Mouse (Mus musculus): ENCODE results near the gene Bcl7a. TPM values are rescaled to one million over a fixed set of nuclear protein-coding genes. Genes with fewer than 3 reads are reported as not detected.
A peak's percentile ranks its signal among the peaks of the same experiment; 100 is the strongest.

Gene Bcl7a
- polyA plus RNA-seq, 1 experiment from 2014 or later, result 56.7 TPM

- Histone ChIP-seq H3K27me3 (ENCODE audit: control insufficient read depth, insufficient read depth, low read length) (no peaks in the 10 kb centered on the region), H3K27ac (ENCODE audit: low read depth, low read length) (peak within 1 kb of the TSS; percentile 82), H3K4me3 (ENCODE audit: low read depth, low read length) (peak within 1 kb of the TSS; percentile 94), H3K4me2 (ENCODE audit: low read depth) (peak within 1 kb of the TSS; percentile 94), H3K4me1 (ENCODE audit: control insufficient read depth, insufficient read depth, low read length) (peaks cover 31% of the 10 kb centered on the region), H3K36me3 (ENCODE audit: control insufficient read depth, insufficient read depth, low read length) (no peaks in the 10 kb centered on the region), H3K9me3 (ENCODE audit: control insufficient read depth, low read length) (no peaks in the 10 kb centered on the region), H3K9ac (ENCODE audit: low read length) (peak within 1 kb of the TSS; percentile 96)
- DNase-seq (ENCODE audit: low spot score), result peak; percentile 92
- peak; percentile 95 for ATAC-seq (ENCODE audit: insufficient read depth, low FRiP score, low TSS enrichment)
- WGBS, result 1% methylated on average over 43 of the region's 50 CpGs
Observed at GRCm38 (mm10) chr5:123394303-123394956, 50.8 kb downstream of the Bcl7a start, which contains the start of gene Mlxip. Gene Mlxip, plus strand, starts transcription at chr5:123394798.

- Histone ChIP-seq H3K9me3 (ENCODE audit: control insufficient read depth, low read length) (no peaks in the 10 kb centered on the region), H3K9ac (ENCODE audit: low read length) (peak overlapping the region; percentile 96), H3K27me3 (ENCODE audit: control insufficient read depth, insufficient read depth, low read length) (no peaks in the 10 kb centered on the region), H3K4me1 (ENCODE audit: control insufficient read depth, insufficient read depth, low read length) (peaks cover 31% of the 10 kb centered on the region), H3K27ac (ENCODE audit: low read depth, low read length) (peak overlapping the region; percentile 82), H3K36me3 (ENCODE audit: control insufficient read depth, insufficient read depth, low read length) (no peaks in the 10 kb centered on the region), H3K4me2 (ENCODE audit: low read depth) (peak overlapping the region; percentile 94), H3K4me3 (ENCODE audit: low read depth, low read length) (peak overlapping the region; percentile 94)
- DNase-seq (ENCODE audit: low spot score), result peak; percentile 30
- WGBS, result under 1% methylated on average over 65 of the region's 65 CpGs
- peak; percentile 40 for ATAC-seq (ENCODE audit: insufficient read depth, low FRiP score, low TSS enrichment)
Observed at GRCm38 (mm10) chr5:123394957-123395881, 51.6 kb downstream of the Bcl7a start.

GRCm38 (mm10) chr5:123396901-123397464 is 53.3 kb downstream of the Bcl7a start:
- Histone ChIP-seq H3K4me1 (ENCODE audit: control insufficient read depth, insufficient read depth, low read length) (peaks cover 24% of the 10 kb centered on the region), H3K4me2 (ENCODE audit: low read depth) (peak overlapping the region; percentile 94), H3K27me3 (ENCODE audit: control insufficient read depth, insufficient read depth, low read length) (no peaks in the 10 kb centered on the region), H3K4me3 (ENCODE audit: low read depth, low read length) (no peak overlapping the region), H3K36me3 (ENCODE audit: control insufficient read depth, insufficient read depth, low read length) (0 out of 2 replicates have a peak, but pooled peaks cover 2% of the 10 kb centered on the region), H3K9me3 (ENCODE audit: control insufficient read depth, low read length) (no peaks in the 10 kb centered on the region), H3K27ac (ENCODE audit: low read depth, low read length) (no peak overlapping the region), H3K9ac (ENCODE audit: low read length) (no peak overlapping the region)
- DNase-seq (ENCODE audit: low spot score) (no peak), ATAC-seq (ENCODE audit: insufficient read depth, low FRiP score, low TSS enrichment) (no peak)
- WGBS, result 74% methylated on average over 8 of the region's 8 CpGs

GRCm38 (mm10) chr5:123397786-123398185 is 54.2 kb downstream of the Bcl7a start:
- no peak for ATAC-seq (ENCODE audit: insufficient read depth, low FRiP score, low TSS enrichment)
- no peak overlapping the region for H3K4me2 ChIP-seq (ENCODE audit: low read depth)
- 0 out of 2 replicates have a peak, but pooled peaks cover 2% of the 10 kb centered on the region for H3K36me3 ChIP-seq (ENCODE audit: control insufficient read depth, insufficient read depth, low read length)
- WGBS, result 84% methylated on average over 11 of the region's 11 CpGs
- no peak overlapping the region for H3K4me3 ChIP-seq (ENCODE audit: low read depth, low read length)
- no peak overlapping the region for H3K27ac ChIP-seq (ENCODE audit: low read depth, low read length)
- peaks cover 24% of the 10 kb centered on the region for H3K4me1 ChIP-seq (ENCODE audit: control insufficient read depth, insufficient read depth, low read length)
- no peak overlapping the region for H3K9ac ChIP-seq (ENCODE audit: low read length)
- H3K9me3 ChIP-seq (ENCODE audit: control insufficient read depth, low read length), result no peaks in the 10 kb centered on the region
- no peak for DNase-seq (ENCODE audit: low spot score)
- no peaks in the 10 kb centered on the region for H3K27me3 ChIP-seq (ENCODE audit: control insufficient read depth, insufficient read depth, low read length)

- peaks cover 24% of the 10 kb centered on the region for H3K4me1 ChIP-seq (ENCODE audit: control insufficient read depth, insufficient read depth, low read length)
- H3K9ac ChIP-seq (ENCODE audit: low read length), result no peak overlapping the region
- WGBS, result 94% methylated on average over 4 of the region's 4 CpGs
- no peaks in the 10 kb centered on the region for H3K27me3 ChIP-seq (ENCODE audit: control insufficient read depth, insufficient read depth, low read length)
- H3K4me2 ChIP-seq (ENCODE audit: low read depth), result no peak overlapping the region
- H3K27ac ChIP-seq (ENCODE audit: low read depth, low read length), result no peak overlapping the region
- DNase-seq (ENCODE audit: low spot score), result no peak
- H3K9me3 ChIP-seq (ENCODE audit: control insufficient read depth, low read length), result no peaks in the 10 kb centered on the region
- H3K4me3 ChIP-seq (ENCODE audit: low read depth, low read length), result no peak overlapping the region
- H3K36me3 ChIP-seq (ENCODE audit: control insufficient read depth, insufficient read depth, low read length), result 0 out of 2 replicates have a peak, but pooled peaks cover 2% of the 10 kb centered on the region
- ATAC-seq (ENCODE audit: insufficient read depth, low FRiP score, low TSS enrichment), result no peak
Observed at GRCm38 (mm10) chr5:123398856-123399498, 55.3 kb downstream of the Bcl7a start.

- WGBS, result 93% methylated on average over 3 of the region's 3 CpGs
- H3K9ac ChIP-seq (ENCODE audit: low read length), result no peak overlapping the region
- ATAC-seq (ENCODE audit: insufficient read depth, low FRiP score, low TSS enrichment) (no peak), DNase-seq (ENCODE audit: low spot score) (no peak)
- H3K27ac ChIP-seq (ENCODE audit: low read depth, low read length), result no peak overlapping the region
- H3K36me3 ChIP-seq (ENCODE audit: control insufficient read depth, insufficient read depth, low read length), result 0 out of 2 replicates have a peak, but pooled peaks cover 2% of the 10 kb centered on the region
- H3K9me3 ChIP-seq (ENCODE audit: control insufficient read depth, low read length), result no peaks in the 10 kb centered on the region
- H3K4me3 ChIP-seq (ENCODE audit: low read depth, low read length), result no peak overlapping the region
- no peaks in the 10 kb centered on the region for H3K4me1 ChIP-seq (ENCODE audit: control insufficient read depth, insufficient read depth, low read length)
- H3K4me2 ChIP-seq (ENCODE audit: low read depth), result no peak overlapping the region
- H3K27me3 ChIP-seq (ENCODE audit: control insufficient read depth, insufficient read depth, low read length), result no peaks in the 10 kb centered on the region
Observed at GRCm38 (mm10) chr5:123404480-123404879, 60.8 kb downstream of the Bcl7a start.

GRCm38 (mm10) chr5:123406952-123407351 is 63.3 kb downstream of the Bcl7a start:
- Histone ChIP-seq H3K9me3 (ENCODE audit: control insufficient read depth, low read length) (no peaks in the 10 kb centered on the region), H3K4me1 (ENCODE audit: control insufficient read depth, insufficient read depth, low read length) (no peaks in the 10 kb centered on the region), H3K9ac (ENCODE audit: low read length) (no peak overlapping the region), H3K36me3 (ENCODE audit: control insufficient read depth, insufficient read depth, low read length) (no peaks in the 10 kb centered on the region), H3K27me3 (ENCODE audit: control insufficient read depth, insufficient read depth, low read length) (no peaks in the 10 kb centered on the region), H3K4me3 (ENCODE audit: low read depth, low read length) (no peak overlapping the region), H3K4me2 (ENCODE audit: low read depth) (no peak overlapping the region), H3K27ac (ENCODE audit: low read depth, low read length) (no peak overlapping the region)
- ATAC-seq (ENCODE audit: insufficient read depth, low FRiP score, low TSS enrichment) (no peak), DNase-seq (ENCODE audit: low spot score) (no peak)
- WGBS, result 58% methylated on average over 2 of the region's 2 CpGs

- no peaks in the 10 kb centered on the region for H3K4me1 ChIP-seq (ENCODE audit: control insufficient read depth, insufficient read depth, low read length)
Observed at GRCm38 (mm10) chr5:123408176-123408575, 64.5 kb downstream of the Bcl7a start.

More at GRCm38 (mm10) chr5:123408176-123408575, 64.5 kb downstream of the Bcl7a start:
- Histone ChIP-seq H3K4me2 (ENCODE audit: low read depth) (no peak overlapping the region), H3K9ac (ENCODE audit: low read length) (no peak overlapping the region), H3K36me3 (ENCODE audit: control insufficient read depth, insufficient read depth, low read length) (no peaks in the 10 kb centered on the region), H3K9me3 (ENCODE audit: control insufficient read depth, low read length) (no peaks in the 10 kb centered on the region), H3K27me3 (ENCODE audit: control insufficient read depth, insufficient read depth, low read length) (no peaks in the 10 kb centered on the region), H3K27ac (ENCODE audit: low read depth, low read length) (no peak overlapping the region), H3K4me3 (ENCODE audit: low read depth, low read length) (no peak overlapping the region)
- ATAC-seq (ENCODE audit: insufficient read depth, low FRiP score, low TSS enrichment) (no peak), DNase-seq (ENCODE audit: low spot score) (no peak)
- WGBS, result 69% methylated on average over 3 of the region's 3 CpGs

Measured in neural tube, embryonic 11.5 days (tissue).